Mouse (Mus musculus) liver, embryonic 11.5 days (tissue): Measurements from ENCODE around the gene Gjb1. TPM values are rescaled to one million over a fixed set of nuclear protein-coding genes. Genes with fewer than 3 reads are reported as not detected.

Source experiments
- ATAC-seq: fragments of 200-750 bp; cut with Nextera tagmentation; replicated peaks from 2 replicates; pipeline ENCODE4 v1.8.0; 2017; ENCODE audit warnings: moderate number of reproducible peaks, mild to moderate bottlenecking, moderate TSS enrichment, moderate library complexity; ENCODE audit not compliant: low FRiP score
- DNase-seq: peaks from one replicate; pipeline ENCODE4 v3.0.0-alpha.2; 2017; ENCODE audit warnings: low spot score
- H3K27ac ChIP-seq: fragments of 300-500 bp; sonication (generic); 2 replicates; pipeline ENCODE4 v1.5.1; 2014; ENCODE audit warnings: mild to moderate bottlenecking, low read depth, low read length, control low read depth
- H3K27me3 ChIP-seq: fragments of 300-500 bp; sonication (generic); replicated peaks from 2 replicates; pipeline ENCODE4 v1.6.1; 2014; ENCODE audit warnings: low read length, mixed read lengths; ENCODE audit not compliant: control insufficient read depth, insufficient read depth
- H3K36me3 ChIP-seq: fragments of 300-500 bp; sonication (generic); 2 replicates; pipeline ENCODE4 v1.6.1; 2014; ENCODE audit warnings: mild to moderate bottlenecking, low read length, moderate library complexity, mixed read lengths; ENCODE audit not compliant: control insufficient read depth, insufficient read depth
- H3K4me1 ChIP-seq: fragments of 300-500 bp; sonication (generic); replicated peaks from 2 replicates; pipeline ENCODE4 v1.6.1; 2014; ENCODE audit warnings: low read length, mixed read lengths; ENCODE audit not compliant: control insufficient read depth, insufficient read depth
- H3K4me2 ChIP-seq: fragments of 300-500 bp; sonication (generic); 2 replicates; pipeline ENCODE4 v1.6.1; 2014; ENCODE audit warnings: mild to moderate bottlenecking, control low read depth, moderate library complexity
- H3K4me3 ChIP-seq: fragments of 300-500 bp; sonication (generic); 2 replicates; pipeline ENCODE4 v1.5.1; 2014; ENCODE audit warnings: low read depth, low read length, control low read depth
- H3K9ac ChIP-seq: fragments of 300-500 bp; sonication (generic); 2 replicates; pipeline ENCODE4 v1.6.1; 2014; ENCODE audit warnings: low read depth, low read length, control low read depth
- H3K9me3 ChIP-seq: fragments of 300-500 bp; sonication (generic); 2 replicates; pipeline ENCODE4 v1.6.1; 2016; ENCODE audit warnings: low read length, inconsistent platforms, mixed read lengths; ENCODE audit not compliant: control insufficient read depth
- WGBS: fragments of 180-500 bp; shearing (Covaris S2); extraction: QIAGEN DNeasy Blood & Tissue Kit; methylation state at CpG from one replicate; pipeline ENCODE4 v1.1.7; 2014; 5-methylcytosine and 5-hydroxymethylcytosine counted together
- polyA plus RNA-seq: library from polyadenylated mRNA; unstranded; fragments of >200 nt; fragmentation: Nextera tagmentation; extraction: Ambion mirVana; gene quantifications from 2 replicates; pipeline ENCODE4 v1.2.1, GENCODE M21; 2014

The Gjb1 gene
- polyA plus RNA-seq, 1 experiment from 2014 or later, result 34.5 TPM

DNA sequence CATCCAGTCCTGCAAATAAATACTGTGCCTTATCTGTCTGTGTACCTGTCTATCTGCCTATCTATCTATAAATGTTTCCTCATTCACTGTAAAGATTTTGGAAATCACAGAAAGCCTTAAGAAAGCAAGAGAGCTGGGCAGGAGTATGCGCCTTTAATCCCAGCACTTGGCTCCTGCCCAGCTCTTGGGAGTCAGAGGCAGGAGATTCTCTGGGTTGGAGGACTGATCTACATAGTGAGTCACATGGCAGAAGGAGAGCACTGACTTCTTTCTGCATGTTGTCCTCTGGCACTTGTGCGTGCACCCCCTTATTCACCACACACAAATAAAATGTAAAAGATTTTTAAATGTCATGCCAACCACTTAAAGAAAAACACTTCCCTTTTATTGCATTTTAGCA lies 47.3 kb downstream of the Gjb1 start:
- no peak for ATAC-seq
- Histone ChIP-seq H3K27ac (no peak overlapping the region), H3K9ac (no peak overlapping the region), H3K9me3 (no peaks in the 10 kb centered on the region), H3K36me3 (no peaks in the 10 kb centered on the region), H3K4me3 (no peak overlapping the region), H3K4me1 (peaks cover 3% of the 10 kb centered on the region), H3K27me3 (peaks cover 7% of the 10 kb centered on the region), H3K4me2 (no peak overlapping the region)
- 91% methylated on average over 2 of the region's 2 CpGs for WGBS
- no peak for DNase-seq

GRCm38 (mm10) chrX:101427774-101428173 lies 51.6 kb downstream of the Gjb1 start:
- no peak overlapping the region for H3K27ac ChIP-seq
- H3K4me1 ChIP-seq, result no peaks in the 10 kb centered on the region; the same call in 1 of the 2 replicates
- H3K4me2 ChIP-seq, result peak overlapping the region; percentile 63; the same call in 1 of the 2 replicates
- H3K27me3 ChIP-seq, result no peaks in the 10 kb centered on the region
- WGBS, result 17% methylated on average over 1 of the region's 1 CpGs
- no peak for DNase-seq
- H3K9ac ChIP-seq, result no peak overlapping the region
- no peak overlapping the region for H3K4me3 ChIP-seq
- no peak for ATAC-seq
- peaks cover under 1% of the 10 kb centered on the region; the same call in 1 of the 2 replicates for H3K36me3 ChIP-seq
- H3K9me3 ChIP-seq, result no peaks in the 10 kb centered on the region

DNA sequence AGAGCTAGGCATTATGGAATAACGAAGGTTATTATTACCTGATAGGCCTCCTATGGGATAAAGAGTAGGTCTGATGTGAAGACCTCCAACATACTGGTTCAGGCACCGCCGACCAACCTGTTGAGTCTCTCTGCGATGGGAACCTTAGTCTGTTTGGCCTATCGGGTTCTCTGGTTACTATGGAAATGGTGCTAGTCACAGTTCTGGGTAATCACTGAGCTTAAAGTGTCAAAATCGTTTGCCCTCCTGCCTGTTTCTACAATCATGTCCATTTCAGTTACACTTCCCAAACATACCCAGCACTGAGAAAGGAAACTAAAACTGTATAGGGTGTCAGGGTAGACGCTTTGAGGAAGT lies 52.6 kb downstream of the Gjb1 start:
- Histone ChIP-seq H3K9ac (peak overlapping the region; percentile 66), H3K4me1 (no peaks in the 10 kb centered on the region; the same call in 1 of the 2 replicates), H3K27ac (peak overlapping the region; percentile 94), H3K4me2 (peak overlapping the region; percentile 63), H3K4me3 (peak overlapping the region; percentile 74), H3K9me3 (no peaks in the 10 kb centered on the region), H3K36me3 (peaks cover 4% of the 10 kb centered on the region; the same call in 1 of the 2 replicates), H3K27me3 (no peaks in the 10 kb centered on the region)
- DNase-seq, result no peak
- 26% methylated on average over 7 of the region's 7 CpGs for WGBS
- ATAC-seq, result no peak

GRCm38 (mm10) chrX:101429142-101429949 lies 53.2 kb downstream of the Gjb1 start, which contains the start of gene Nono:
Gene Nono (plus strand): TSS chrX:101429318.
- Histone ChIP-seq H3K9me3 (no peaks in the 10 kb centered on the region), H3K4me3 (peak within 1 kb of the TSS; percentile 74), H3K27ac (peak within 1 kb of the TSS; percentile 94), H3K4me1 (no peaks in the 10 kb centered on the region; the same call in 1 of the 2 replicates), H3K4me2 (peak within 1 kb of the TSS; percentile 72), H3K9ac (peak within 1 kb of the TSS; percentile 93), H3K36me3 (peaks cover 4% of the 10 kb centered on the region; the same call in 1 of the 2 replicates), H3K27me3 (no peaks in the 10 kb centered on the region)
- DNase-seq (peak; percentile 80), ATAC-seq (peak; percentile 94)
- 15% methylated on average over 50 of the region's 51 CpGs for WGBS

- ATAC-seq (peak; percentile 46), DNase-seq (no peak)
- Histone ChIP-seq H3K9ac (peak overlapping the region; percentile 93), H3K27ac (peak overlapping the region; percentile 94), H3K4me2 (peak overlapping the region; percentile 72), H3K27me3 (no peaks in the 10 kb centered on the region), H3K4me3 (peak overlapping the region; percentile 74), H3K9me3 (no peaks in the 10 kb centered on the region), H3K36me3 (peaks cover 4% of the 10 kb centered on the region; the same call in 1 of the 2 replicates), H3K4me1 (no peaks in the 10 kb centered on the region; the same call in 1 of the 2 replicates)
- WGBS, result 16% methylated on average over 14 of the region's 14 CpGs
Observed at GRCm38 (mm10) chrX:101429976-101430375, 53.8 kb downstream of the Gjb1 start.

Other genes starting within 250 kb of the Gjb1 start
- gene Snx12, start 153.8 kb upstream of the Gjb1 start, polyA plus RNA-seq, result 31.7 and 33.1 TPM in 2 replicates
- gene Foxo4, start 121.8 kb upstream of the Gjb1 start, polyA plus RNA-seq, result 2.0 and 2.5 TPM in 2 replicates
- gene Gm614, start 112.4 kb upstream of the Gjb1 start, polyA plus RNA-seq, result not detected in 2 replicates
- 16.9 and 19.8 TPM in 2 replicates for gene Il2rg, start 108.1 kb upstream of the Gjb1 start, polyA plus RNA-seq
- gene Gm20489, start 107.4 kb upstream of the Gjb1 start, polyA plus RNA-seq, result not detected in 2 replicates
- 36.5 and 41.1 TPM in 2 replicates for gene Med12, start 102.3 kb upstream of the Gjb1 start, polyA plus RNA-seq
- 0.51 and 0.59 TPM in 2 replicates for gene Nlgn3, start 77.2 kb upstream of the Gjb1 start, polyA plus RNA-seq
- gene Zmym3, start 44.5 kb downstream of the Gjb1 start, polyA plus RNA-seq, result 14.6 and 14.8 TPM in 2 replicates
- gene Nono, start 52.9 kb downstream of the Gjb1 start, polyA plus RNA-seq, result 349 and 361 TPM in 2 replicates
- 1.6 and 2.9 TPM in 2 replicates for gene Itgb1bp2, start 72.7 kb downstream of the Gjb1 start, polyA plus RNA-seq
- 18.0 and 21.1 TPM in 2 replicates for gene Taf1, start 156.4 kb downstream of the Gjb1 start, polyA plus RNA-seq